Mouse (Mus musculus) 416B (cell line): Measurements from ENCODE around the gene Rfx7.
"Not testable (repeated sequence)": the region's sequence is repeated elsewhere in the genome, so short reads cannot be mapped to it uniquely, and the experiment has no call there.

Experiments
- DNase-seq: peaks from one replicate; pipeline ENCODE4 v3.0.0; 2011; ENCODE audit warnings: low read depth

Gene Rfx7

DNA sequence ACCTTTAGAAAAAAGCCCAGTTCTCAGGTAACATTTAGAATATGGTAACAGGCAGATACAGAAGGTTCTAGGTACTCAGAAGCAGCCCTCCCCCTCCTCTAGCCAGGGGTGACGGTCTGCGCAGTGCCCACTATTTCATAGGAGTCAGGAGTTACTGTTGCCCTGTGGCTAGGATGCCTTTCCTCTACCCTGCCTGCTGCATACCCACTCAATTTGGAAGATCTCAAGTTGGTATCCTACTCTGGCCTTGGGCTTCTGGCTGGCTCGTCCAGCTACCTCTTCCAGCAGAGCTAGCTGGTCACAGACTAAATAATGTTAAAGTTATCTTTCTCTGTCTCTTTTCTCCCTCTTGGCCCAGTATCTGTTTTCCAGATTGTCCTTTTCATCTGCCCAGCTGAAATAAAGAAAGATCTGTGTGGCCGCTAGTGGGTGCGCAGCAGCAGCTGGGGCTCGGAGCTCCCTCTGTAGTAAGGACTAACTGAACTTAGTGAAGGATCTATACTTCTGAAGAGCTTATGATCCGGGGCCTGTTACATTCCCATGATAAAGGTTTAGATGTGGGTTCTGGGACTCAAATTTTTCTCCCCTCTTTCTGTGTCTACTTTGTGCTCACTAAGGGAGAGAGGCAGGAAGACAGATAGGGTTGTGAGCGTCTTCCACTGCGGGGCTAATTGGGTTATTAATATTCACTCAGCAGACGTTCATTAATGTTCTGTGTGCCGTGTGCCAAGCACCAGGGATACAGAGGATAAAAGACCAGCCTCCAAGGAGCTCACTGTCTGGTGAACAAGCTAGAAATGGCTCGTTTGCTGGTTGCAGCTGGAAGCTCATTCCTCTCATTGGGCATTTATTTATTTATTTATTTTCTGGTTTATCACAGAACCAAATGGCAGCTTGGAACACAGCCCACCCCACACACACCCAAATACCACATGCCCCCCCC, 132.6 kb downstream of the Rfx7 start:
- DNase-seq, result no peak

DNA sequence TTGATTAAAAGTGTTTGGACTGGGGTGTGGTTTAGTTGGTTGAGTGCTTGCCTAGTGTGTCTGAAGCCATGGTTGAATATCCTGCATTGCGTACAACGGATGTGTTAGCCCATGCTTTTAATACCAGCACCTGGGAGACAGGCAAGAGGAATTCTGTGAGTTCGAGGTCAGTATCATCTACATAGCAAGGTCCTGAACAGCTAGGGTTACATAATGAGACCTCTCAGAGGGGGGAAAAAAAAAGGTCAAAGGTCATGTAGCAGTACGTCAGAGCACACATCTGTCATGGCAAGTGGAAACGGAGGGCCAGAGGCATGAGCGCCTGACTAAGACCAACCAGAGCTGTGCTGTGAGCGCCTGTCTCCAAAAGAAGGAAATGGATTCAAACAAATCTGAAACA, 133.5 kb downstream of the Rfx7 start:
- no peak for DNase-seq

DNA sequence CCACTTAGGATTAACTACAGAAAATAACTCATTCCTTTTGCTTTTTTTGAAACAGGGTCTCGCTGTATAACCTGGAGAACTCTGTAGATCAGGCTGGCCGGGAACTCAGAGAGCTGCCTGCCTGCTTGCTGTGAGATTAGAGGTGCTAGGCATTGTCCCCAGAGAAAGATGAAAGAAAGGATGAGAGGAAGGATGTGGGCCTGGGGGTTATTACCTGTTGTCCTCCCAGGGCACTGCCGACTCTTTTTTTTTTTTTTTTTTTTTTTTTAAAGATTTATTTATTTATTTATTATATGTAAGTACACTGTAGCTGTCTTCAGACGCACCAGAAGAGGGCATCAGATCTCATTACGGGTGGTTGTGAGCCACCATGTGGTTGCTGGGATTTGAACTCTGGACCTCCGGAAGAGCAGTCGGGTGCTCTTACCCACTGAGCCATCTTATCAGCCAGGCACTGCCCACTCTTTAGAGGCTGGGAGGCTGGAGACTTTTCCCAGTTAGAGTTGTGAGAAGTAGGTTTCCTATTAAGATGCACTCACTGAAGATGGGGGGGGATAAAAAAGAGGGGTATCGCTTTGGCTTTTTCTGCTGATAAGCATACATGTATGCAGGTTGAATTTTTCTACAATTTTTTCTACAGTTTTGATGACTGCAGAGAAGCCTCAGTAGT, 134.4 kb downstream of the Rfx7 start:
- DNase-seq, result not testable (repeated sequence)

DNA sequence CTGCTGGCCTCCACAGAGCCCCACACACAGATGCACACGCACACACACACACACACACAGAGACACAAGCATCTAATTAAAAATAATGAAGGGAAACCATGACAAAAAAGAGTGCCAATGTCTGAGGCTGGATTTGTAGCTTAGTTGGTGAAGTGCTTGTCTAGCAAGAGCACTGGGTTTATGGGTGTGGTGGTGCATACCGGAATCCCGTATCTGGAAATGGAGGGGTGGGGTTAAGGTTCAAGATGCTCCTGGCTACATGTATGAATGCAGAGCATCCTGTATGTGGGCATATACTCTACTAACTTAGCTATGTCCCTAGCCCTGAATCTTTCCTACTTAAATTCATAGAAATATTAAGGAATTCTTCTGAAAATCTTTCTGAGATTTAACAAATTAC, 135.1 kb downstream of the Rfx7 start:
- DNase-seq, result no peak

DNA sequence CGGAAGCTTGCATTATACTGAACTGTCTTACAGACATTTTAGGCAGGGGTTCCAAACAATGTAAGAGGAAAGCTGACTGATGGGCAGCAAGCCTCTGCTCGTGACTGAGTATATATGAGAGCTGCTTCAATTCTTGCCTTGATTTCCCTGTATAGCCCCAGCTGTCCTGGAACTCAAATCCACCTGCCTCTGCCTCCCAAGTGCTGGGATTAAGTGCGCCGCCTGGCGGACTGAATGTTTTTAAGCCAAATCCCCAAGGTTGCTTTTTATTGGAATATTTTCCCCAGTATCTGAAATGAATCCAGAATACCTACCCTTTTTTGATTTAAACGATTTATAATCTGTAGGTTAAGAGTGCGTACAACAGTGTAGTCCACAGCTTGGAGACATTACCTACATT, 137.3 kb downstream of the Rfx7 start:
- DNase-seq, result no peak

DNA sequence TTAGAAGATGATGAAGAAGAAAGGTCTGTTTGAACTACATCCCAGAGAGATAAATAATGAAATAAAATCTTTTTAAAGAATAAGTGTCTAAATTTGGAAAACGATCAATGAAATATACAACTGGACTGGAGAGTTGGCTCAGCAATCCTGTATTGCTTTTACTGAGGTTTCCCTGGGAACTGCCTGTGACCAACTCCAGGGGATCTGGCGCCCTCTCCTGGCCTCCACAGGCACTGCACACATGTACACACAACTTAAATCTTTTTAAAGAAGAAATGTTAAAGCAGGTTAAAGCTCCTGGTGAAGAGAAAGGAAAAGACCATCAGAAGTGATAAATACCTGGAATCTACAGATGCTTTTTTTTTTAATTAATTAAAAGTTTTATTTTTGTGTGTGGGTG, 140.3 kb downstream of the Rfx7 start:
- DNase-seq, result peak; percentile 81
